Mouse (Mus musculus) layer of hippocampus, adult 2 months (tissue): ENCODE results near the gene Adad2. TPM values are rescaled to one million over a fixed set of nuclear protein-coding genes. Genes with fewer than 3 reads are reported as not detected.

ENCODE experiments used
- DNase-seq, 2 experiments: peaks; one replicate each; pipeline ENCODE4 v3.0.0; 2022; ENCODE audit warnings: low spot score in 2 of 2
- H3K27ac ChIP-seq: fragments of 200-600 bp; 2 replicates; pipeline ENCODE4 v1.8.1; 2022
- H3K4me3 ChIP-seq: fragments of 200-600 bp; 2 replicates; pipeline ENCODE4 v1.8.1; 2022; ENCODE audit warnings: mild to moderate bottlenecking
- CTCF ChIP-seq: fragments of 200-600 bp; conservative IDR thresholded peaks from 2 replicates; pipeline ENCODE4 v1.8.1; 2022; ENCODE audit warnings: antibody characterized with exemption, mild to moderate bottlenecking, moderate library complexity
- long read RNA-seq, 2 experiments: library from polyadenylated mRNA; stranded (forward); transcript quantifications; one replicate each; pipeline ENCODE4 v2.0.0; 2021; ENCODE audit warnings: borderline mapping rate in 2 of 2
- total RNA-seq, 2 experiments: library from RNA; stranded (reverse); gene quantifications; 2 replicates each; pipeline ENCODE4 v1.2.3; 2021

Adad2 gene
- total RNA-seq = under 1 TPM; 0.47 to 0.87 TPM
- long read RNA-seq, experiment 1 = 0 reads
- long read RNA-seq, experiment 2, partial matches to known transcripts = 0 of 1 reads
- long read RNA-seq, experiment 2, other reads (novel, unspliced or antisense) = 1 of 1 reads

- no peak for TF ChIP-seq CTCF
- DNase-seq = no peak
- Histone ChIP-seq H3K4me3 (no peak within 1 kb of the TSS), H3K27ac (no peak within 1 kb of the TSS)
These were observed at the start of gene Adad2 for GRCm38 (mm10) chr8:119612471-119612870. Gene Adad2 (plus strand): TSS chr8:119612747.

GRCm38 (mm10) chr8:119563849-119564251 lies 48.7 kb upstream of the Adad2 start:
- DNase-seq = no peak
- no peak for TF ChIP-seq CTCF
- Histone ChIP-seq H3K27ac (no peak overlapping the region), H3K4me3 (no peak overlapping the region)

GRCm38 (mm10) chr8:119566367-119566766 lies 46.2 kb upstream of the Adad2 start:
- DNase-seq = no peak
- H3K4me3 ChIP-seq = no peak overlapping the region
- TF ChIP-seq CTCF = no peak
- H3K27ac ChIP-seq = no peak overlapping the region

- no peak for TF ChIP-seq CTCF
- Histone ChIP-seq H3K27ac (no peak overlapping the region), H3K4me3 (no peak overlapping the region)
- DNase-seq = no peak
These were observed 44.3 kb upstream of the Adad2 start for GRCm38 (mm10) chr8:119568251-119568650.

- DNase-seq = no peak
- no peak overlapping the region for H3K4me3 ChIP-seq
- H3K27ac ChIP-seq = no peak overlapping the region
- TF ChIP-seq CTCF = no peak
These were observed 43.6 kb upstream of the Adad2 start for GRCm38 (mm10) chr8:119568951-119569350.

- no peak for DNase-seq
- no peak overlapping the region for H3K27ac ChIP-seq
- no peak for TF ChIP-seq CTCF
- no peak overlapping the region for H3K4me3 ChIP-seq
These were observed 42.7 kb upstream of the Adad2 start for GRCm38 (mm10) chr8:119569881-119570280.

- Histone ChIP-seq H3K27ac (no peak overlapping the region), H3K4me3 (no peak overlapping the region)
- no peak for TF ChIP-seq CTCF
- no peak for DNase-seq
These were observed 41.4 kb upstream of the Adad2 start for GRCm38 (mm10) chr8:119571135-119571534.

GRCm38 (mm10) chr8:119572411-119572810 lies 40.1 kb upstream of the Adad2 start:
- Histone ChIP-seq H3K4me3 (no peak overlapping the region), H3K27ac (no peak overlapping the region)
- no peak for DNase-seq
- TF ChIP-seq CTCF = no peak

GRCm38 (mm10) chr8:119574437-119575365 lies 37.8 kb upstream of the Adad2 start, which contains the start of the genes Hsdl1 and Dnaaf1:
Gene Hsdl1 (minus strand): TSS chr8:119575183.
Gene Dnaaf1 (plus strand): TSS chr8:119575235.
- TF ChIP-seq CTCF = peak; percentile 53
- peak; percentile 94 to 98 for DNase-seq
- peak within 1 kb of the TSS; percentile 96 for H3K4me3 ChIP-seq
- H3K27ac ChIP-seq = peak within 1 kb of the TSS; percentile 75

GRCm38 (mm10) chr8:119575366-119575726 lies 37.2 kb upstream of the Adad2 start:
- TF ChIP-seq CTCF = no peak
- peak overlapping the region; percentile 96 for H3K4me3 ChIP-seq
- DNase-seq = no peak
- peak overlapping the region; percentile 75 for H3K27ac ChIP-seq

GRCm38 (mm10) chr8:119579096-119579495 lies 33.5 kb upstream of the Adad2 start:
- Histone ChIP-seq H3K27ac (no peak overlapping the region), H3K4me3 (no peak overlapping the region)
- TF ChIP-seq CTCF = no peak
- no peak for DNase-seq

GRCm38 (mm10) chr8:119580441-119581161 lies 31.9 kb upstream of the Adad2 start:
- Histone ChIP-seq H3K27ac (no peak overlapping the region), H3K4me3 (no peak overlapping the region)
- no peak for DNase-seq
- no peak for TF ChIP-seq CTCF

GRCm38 (mm10) chr8:119585901-119586300 lies 26.6 kb upstream of the Adad2 start:
- DNase-seq = no peak
- no peak overlapping the region for H3K4me3 ChIP-seq
- TF ChIP-seq CTCF = no peak
- no peak overlapping the region for H3K27ac ChIP-seq
